Mouse (Mus musculus) neural tube, embryonic 14.5 days (tissue): ENCODE measurements around the gene Rpl9-ps6. TPM values are rescaled to one million over a fixed set of nuclear protein-coding genes. Genes with fewer than 3 reads are reported as not detected.

Experiments used
- ATAC-seq: fragments of 200-750 bp; cut with Nextera tagmentation; 2 replicates; pipeline ENCODE4 v1.8.0; 2017; ENCODE audit warnings: low read depth, mild to moderate bottlenecking, moderate TSS enrichment, moderate library complexity
- H3K27ac ChIP-seq: fragments of 300-500 bp; sonication (generic); 2 replicates; pipeline ENCODE4 v1.5.1; 2014; ENCODE audit warnings: low read depth, mild to moderate bottlenecking, control low read depth, low read length, moderate library complexity, mixed read lengths
- H3K27me3 ChIP-seq: fragments of 300-500 bp; sonication (generic); 2 replicates; pipeline ENCODE4 v1.6.1; 2014; ENCODE audit warnings: low read length; ENCODE audit not compliant: control insufficient read depth, insufficient read depth
- H3K36me3 ChIP-seq: fragments of 300-500 bp; sonication (generic); 2 replicates; pipeline ENCODE4 v1.6.1; 2014; ENCODE audit warnings: low read length, mixed read lengths; ENCODE audit not compliant: control insufficient read depth, insufficient read depth
- H3K4me1 ChIP-seq: fragments of 300-500 bp; sonication (generic); 2 replicates; pipeline ENCODE4 v1.6.1; 2014; ENCODE audit warnings: low read length; ENCODE audit not compliant: control insufficient read depth, insufficient read depth
- H3K4me2 ChIP-seq: fragments of 300-500 bp; sonication (generic); 2 replicates; pipeline ENCODE4 v1.6.1; 2014; ENCODE audit warnings: mild to moderate bottlenecking, low read depth, low read length, control low read depth
- H3K4me3 ChIP-seq: fragments of 300-500 bp; sonication (generic); 2 replicates; pipeline ENCODE4 v1.5.1; 2014; ENCODE audit warnings: low read depth, low read length, control low read depth, mixed read lengths
- H3K9ac ChIP-seq: fragments of 300-500 bp; sonication (generic); replicated peaks from 2 replicates; pipeline ENCODE4 v1.6.1; 2014; ENCODE audit warnings: low read depth, mild to moderate bottlenecking, control low read depth, low read length, mixed read lengths
- H3K9me3 ChIP-seq: fragments of 300-500 bp; sonication (generic); 2 replicates; pipeline ENCODE4 v1.6.1; 2016; ENCODE audit warnings: low read length; ENCODE audit not compliant: control insufficient read depth
- WGBS: fragments of 180-500 bp; shearing (Covaris S2); extraction: QIAGEN DNeasy Blood & Tissue Kit; methylation state at CpG from one replicate; pipeline ENCODE4 v1.1.7; 2014; 5-methylcytosine and 5-hydroxymethylcytosine counted together
- polyA plus RNA-seq: library from polyadenylated mRNA; unstranded; fragments of >200 nt; fragmentation: Nextera tagmentation; extraction: Ambion mirVana; gene quantifications from 2 replicates; pipeline ENCODE4 v1.2.1, GENCODE M21; 2014

Gene Rpl9-ps6
- polyA plus RNA-seq, 1 experiment from 2014 or later: 53.9 TPM

DNA sequence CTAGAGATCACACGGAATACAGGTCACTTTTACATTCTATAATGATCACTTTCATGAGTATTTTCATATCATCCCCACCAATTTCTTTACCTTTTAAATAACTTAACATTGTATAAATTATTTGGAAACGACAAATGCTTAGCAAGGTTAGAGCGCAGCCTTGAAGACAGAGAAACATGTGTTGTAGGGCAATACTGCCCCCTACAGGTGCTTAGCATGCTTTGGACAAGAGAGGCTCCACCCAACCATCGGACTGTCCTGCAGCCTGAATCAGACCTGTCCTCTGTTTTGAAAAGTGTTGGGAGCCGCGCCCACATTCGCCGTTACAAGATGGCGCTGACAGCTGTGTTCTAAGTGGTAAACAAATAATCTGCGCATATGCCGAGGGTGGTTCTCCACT, 24.8 kb downstream of the Rpl9-ps6 start:
- H3K27ac ChIP-seq: no peak overlapping the region
- H3K4me1 ChIP-seq: no peaks in the 10 kb centered on the region
- no peaks in the 10 kb centered on the region for H3K9me3 ChIP-seq
- no peaks in the 10 kb centered on the region for H3K36me3 ChIP-seq
- 98% methylated on average over 10 of the region's 11 CpGs for WGBS
- H3K27me3 ChIP-seq: no peaks in the 10 kb centered on the region
- no peak overlapping the region for H3K4me2 ChIP-seq
- H3K4me3 ChIP-seq: no peak overlapping the region
- ATAC-seq: no peak
- H3K9ac ChIP-seq: no peak overlapping the region

DNA sequence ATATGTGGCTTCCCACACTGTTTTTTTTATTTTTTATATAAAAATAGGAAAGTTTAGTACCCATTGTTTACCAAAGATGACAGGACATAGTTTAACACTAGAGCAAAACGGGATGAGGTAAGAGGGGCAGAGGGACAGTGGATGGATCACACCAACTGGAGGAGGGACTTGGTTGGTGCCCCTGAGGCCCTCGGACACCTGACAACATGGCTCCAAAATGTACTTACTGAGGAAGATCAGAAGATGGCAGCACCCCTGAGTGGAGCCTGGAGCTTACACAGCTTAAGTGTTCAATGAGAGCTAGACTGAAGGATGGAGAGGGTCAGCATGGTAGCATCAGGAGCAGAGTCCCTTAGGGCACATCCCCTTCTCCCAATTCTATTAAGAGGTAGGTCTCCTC, 27.0 kb downstream of the Rpl9-ps6 start:
- H3K9ac ChIP-seq: no peak overlapping the region
- no peak overlapping the region for H3K4me2 ChIP-seq
- WGBS: 90% methylated on average over 2 of the region's 2 CpGs
- no peak overlapping the region for H3K4me3 ChIP-seq
- no peaks in the 10 kb centered on the region for H3K27me3 ChIP-seq
- H3K9me3 ChIP-seq: no peaks in the 10 kb centered on the region
- no peaks in the 10 kb centered on the region for H3K4me1 ChIP-seq
- no peak overlapping the region for H3K27ac ChIP-seq
- no peak for ATAC-seq
- H3K36me3 ChIP-seq: no peaks in the 10 kb centered on the region

DNA sequence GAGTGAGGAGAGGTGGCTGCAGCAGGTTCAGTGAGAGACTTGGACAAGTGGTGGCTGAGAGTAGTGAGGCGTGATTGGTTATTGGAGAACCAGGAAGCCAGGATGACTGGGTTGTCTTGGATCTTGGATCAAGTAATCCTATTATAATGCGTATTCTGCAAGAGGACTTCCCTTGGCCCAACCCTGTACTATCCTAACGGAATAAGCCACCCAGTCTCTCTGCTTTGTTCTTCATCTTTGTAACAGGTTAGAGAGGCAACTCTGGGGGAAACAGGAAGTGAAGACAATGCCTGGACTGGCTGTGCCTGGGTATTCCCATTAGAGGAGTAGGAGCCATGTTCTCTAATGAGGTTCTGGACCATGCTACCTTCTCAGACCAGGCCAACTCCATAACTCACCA, 40.5 kb downstream of the Rpl9-ps6 start:
- Histone ChIP-seq H3K36me3 (no peaks in the 10 kb centered on the region), H3K4me3 (no peak overlapping the region), H3K27ac (no peak overlapping the region), H3K4me1 (no peaks in the 10 kb centered on the region), H3K9me3 (no peaks in the 10 kb centered on the region), H3K4me2 (no peak overlapping the region), H3K9ac (no peak overlapping the region), H3K27me3 (no peaks in the 10 kb centered on the region)
- no peak for ATAC-seq
- 89% methylated on average over 3 of the region's 3 CpGs for WGBS

DNA sequence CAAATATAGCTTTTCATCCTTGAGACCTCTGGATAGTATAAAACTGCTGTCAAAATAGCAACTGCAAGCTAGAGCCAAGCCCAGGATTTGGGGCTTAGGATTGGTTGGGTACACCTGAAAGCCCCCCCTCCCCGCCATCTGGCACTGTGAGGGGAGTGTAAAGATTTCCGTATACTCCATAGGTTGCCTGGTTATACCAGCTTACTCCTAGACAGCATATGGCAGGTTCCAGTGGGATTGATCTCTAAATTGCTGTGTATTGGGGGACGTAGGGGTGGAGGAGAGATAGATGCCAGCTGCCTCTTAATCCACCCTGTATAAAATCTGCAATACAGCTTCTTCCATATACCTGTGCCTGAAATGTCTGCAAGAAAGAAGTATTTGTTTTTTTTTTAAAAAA, 41.7 kb downstream of the Rpl9-ps6 start:
- H3K9ac ChIP-seq: no peak overlapping the region
- H3K4me3 ChIP-seq: no peak overlapping the region
- H3K4me2 ChIP-seq: no peak overlapping the region
- no peak overlapping the region for H3K27ac ChIP-seq
- no peaks in the 10 kb centered on the region for H3K36me3 ChIP-seq
- no peaks in the 10 kb centered on the region for H3K9me3 ChIP-seq
- 91% methylated on average over 3 of the region's 3 CpGs for WGBS
- H3K27me3 ChIP-seq: no peaks in the 10 kb centered on the region
- ATAC-seq: no peak
- H3K4me1 ChIP-seq: no peaks in the 10 kb centered on the region

DNA sequence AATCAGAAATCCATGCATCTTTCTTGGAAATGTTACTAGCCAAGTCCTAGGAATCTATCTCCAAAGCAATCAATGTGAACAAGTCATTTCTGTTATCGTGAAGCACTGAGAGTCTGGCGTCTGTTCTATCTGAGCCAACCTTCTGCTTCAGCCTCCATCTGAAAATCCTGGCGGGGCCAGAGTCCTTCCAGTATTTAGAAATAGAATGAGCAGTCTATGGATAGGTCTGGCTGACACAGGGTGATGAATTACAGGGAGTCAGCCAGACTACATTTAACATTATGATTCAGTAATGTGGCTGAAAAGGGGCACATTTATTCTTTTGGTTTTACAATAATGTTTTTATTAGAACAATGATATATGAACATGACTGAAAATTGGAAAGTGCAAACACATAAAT, 47.3 kb downstream of the Rpl9-ps6 start:
- no peak overlapping the region for H3K4me2 ChIP-seq
- H3K27ac ChIP-seq: no peak overlapping the region
- H3K9ac ChIP-seq: no peak overlapping the region
- H3K4me1 ChIP-seq: no peaks in the 10 kb centered on the region
- 69% methylated on average over 3 of the region's 3 CpGs for WGBS
- ATAC-seq: no peak
- no peaks in the 10 kb centered on the region for H3K36me3 ChIP-seq
- H3K4me3 ChIP-seq: no peak overlapping the region
- no peaks in the 10 kb centered on the region for H3K27me3 ChIP-seq
- no peaks in the 10 kb centered on the region for H3K9me3 ChIP-seq

DNA sequence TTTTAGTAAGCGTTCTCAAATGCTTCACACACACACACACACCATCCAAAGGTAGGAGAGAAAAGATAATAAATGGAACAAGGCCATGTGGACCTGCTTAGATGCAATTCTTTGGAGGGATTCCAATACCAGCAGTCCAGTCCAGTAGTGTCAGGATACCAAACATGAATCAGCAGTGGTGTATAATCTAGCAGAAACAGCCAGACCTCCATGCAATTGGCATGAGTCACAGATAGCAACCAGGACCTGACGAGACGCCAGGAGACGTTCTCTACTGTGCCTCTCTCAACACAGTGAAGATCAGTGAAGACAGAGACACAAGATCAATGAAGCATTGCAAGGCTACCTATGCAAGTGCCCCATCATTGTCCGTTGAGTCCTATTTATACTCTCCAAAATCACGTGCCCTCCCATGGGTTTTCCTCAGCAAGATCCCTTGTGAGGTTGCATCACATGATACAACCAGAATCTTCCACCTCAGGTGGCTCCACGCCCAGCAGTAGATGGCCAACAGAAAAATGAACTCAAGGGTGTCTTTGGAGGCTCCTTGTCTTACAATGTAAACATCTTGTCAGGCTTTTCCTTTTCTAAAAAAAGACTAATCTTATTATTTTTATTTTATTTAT, 49.6 kb downstream of the Rpl9-ps6 start:
- WGBS: 94% methylated on average over 7 of the region's 7 CpGs
- H3K27me3 ChIP-seq: no peaks in the 10 kb centered on the region
- no peak for ATAC-seq

More for the DNA sequence above, 49.6 kb downstream of the Rpl9-ps6 start:
- no peaks in the 10 kb centered on the region for H3K36me3 ChIP-seq
- H3K9me3 ChIP-seq: no peaks in the 10 kb centered on the region
- no peak overlapping the region for H3K9ac ChIP-seq
- no peak overlapping the region for H3K27ac ChIP-seq
- no peaks in the 10 kb centered on the region for H3K4me1 ChIP-seq
- no peak overlapping the region for H3K4me3 ChIP-seq
- H3K4me2 ChIP-seq: no peak overlapping the region

Other genes with a start within 250 kb of the Rpl9-ps6 start
- gene Sgms1, start 76.9 kb downstream of the Rpl9-ps6 start, polyA plus RNA-seq: 19.2 and 24.9 TPM in 2 replicates
- 60.5 and 65.6 TPM in 2 replicates for gene Minpp1, start 19.2 kb upstream of the Rpl9-ps6 start, polyA plus RNA-seq
- 1.5 and 1.7 TPM in 2 replicates for gene Papss2, start 129.2 kb upstream of the Rpl9-ps6 start, polyA plus RNA-seq